Mouse (Mus musculus) intestine, postnatal 0 days (tissue): ENCODE results near the gene Gm4952. TPM values are rescaled to one million over a fixed set of nuclear protein-coding genes. Genes with fewer than 3 reads are reported as not detected.
"Not testable (repeated sequence)": the region's sequence is repeated elsewhere in the genome, so short reads cannot be mapped to it uniquely, and the experiment has no call there.

ENCODE experiments used
- ATAC-seq: fragments of 200-750 bp; cut with Nextera tagmentation; 2 replicates; pipeline ENCODE4 v1.8.0; 2017; ENCODE audit warnings: mild to moderate bottlenecking, moderate TSS enrichment, moderate library complexity
- H3K27ac ChIP-seq: fragments of 300-500 bp; sonication (generic); 2 replicates; pipeline ENCODE4 v1.5.1; 2014; ENCODE audit warnings: mild to moderate bottlenecking, low read depth, low read length, moderate library complexity
- H3K27me3 ChIP-seq: fragments of 300-500 bp; sonication (generic); replicated peaks from 2 replicates; pipeline ENCODE4 v1.6.1; 2014; ENCODE audit warnings: low read length, mixed read lengths; ENCODE audit not compliant: control insufficient read depth, insufficient read depth
- H3K36me3 ChIP-seq: fragments of 300-500 bp; sonication (generic); 2 replicates; pipeline ENCODE4 v1.6.1; 2014; ENCODE audit warnings: mild to moderate bottlenecking, moderate library complexity; ENCODE audit not compliant: control insufficient read depth, insufficient read depth
- H3K4me1 ChIP-seq: fragments of 300-500 bp; sonication (generic); replicated peaks from 2 replicates; pipeline ENCODE4 v1.6.1; 2014; ENCODE audit warnings: antibody characterized with exemption, low read length, mixed read lengths; ENCODE audit not compliant: control insufficient read depth, insufficient read depth
- H3K4me2 ChIP-seq: fragments of 300-500 bp; sonication (generic); replicated peaks from 2 replicates; pipeline ENCODE4 v1.6.1; 2014; ENCODE audit warnings: low read depth, mild to moderate bottlenecking, moderate library complexity
- H3K4me3 ChIP-seq: fragments of 300-500 bp; sonication (generic); 2 replicates; pipeline ENCODE4 v1.5.1; 2014; ENCODE audit warnings: low read depth, low read length
- H3K9ac ChIP-seq: fragments of 300-500 bp; sonication (generic); 2 replicates; pipeline ENCODE4 v1.6.1; 2014; ENCODE audit warnings: mild to moderate bottlenecking, low read depth, low read length
- H3K9me3 ChIP-seq: fragments of 300-500 bp; sonication (generic); 2 replicates; pipeline ENCODE4 v1.6.1; 2016; ENCODE audit warnings: mixed run types; ENCODE audit not compliant: control insufficient read depth
- CTCF ChIP-seq: sonication (generic); IDR thresholded peaks from 2 replicates; pipeline ENCODE4 v1.5.1; 2016; ENCODE audit warnings: low read depth, mild to moderate bottlenecking, control low read depth, antibody characterized with exemption, moderate library complexity
- WGBS: fragments of 180-500 bp; shearing (Covaris S2); extraction: QIAGEN DNeasy Blood & Tissue Kit; methylation state at CpG from one replicate; pipeline ENCODE4 v1.1.7; 2014; 5-methylcytosine and 5-hydroxymethylcytosine counted together
- polyA plus RNA-seq: library from polyadenylated mRNA; unstranded; fragments of >200 nt; fragmentation: Nextera tagmentation; extraction: Ambion mirVana; gene quantifications from 2 replicates; pipeline ENCODE4 v1.2.1, GENCODE M21; 2015

Gm4952 gene
- polyA plus RNA-seq, 1 experiment from 2014 or later: 0.13 TPM

DNA sequence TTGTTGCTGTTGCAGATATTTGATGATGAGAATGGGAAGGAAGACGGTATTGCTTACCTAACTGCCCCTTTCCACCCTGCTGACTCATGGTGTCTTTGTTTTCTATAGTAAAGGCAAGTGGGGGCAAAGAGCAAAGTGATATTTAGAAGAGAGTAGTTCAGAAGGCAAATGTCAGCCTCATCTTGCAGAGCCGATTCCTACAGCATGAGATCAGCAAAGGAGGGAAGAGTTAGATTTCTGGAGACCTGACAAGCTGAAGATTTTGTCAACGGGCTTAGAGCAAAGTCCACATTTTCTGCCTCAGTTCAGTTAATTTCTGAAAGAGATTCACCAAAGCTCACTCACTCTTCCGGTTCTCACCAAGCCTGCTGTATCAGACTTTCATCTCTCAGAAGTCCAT lies 33.4 kb downstream of the Gm4952 start, which contains the start of gene Glyat:
Gene Glyat, plus strand, starts transcription at position 133 of the 400 bp plus-strand sequence.
- 35% methylated on average over 4 of the region's 4 CpGs for WGBS
- no peak; the same call in 1 of the 2 replicates for ATAC-seq

DNA sequence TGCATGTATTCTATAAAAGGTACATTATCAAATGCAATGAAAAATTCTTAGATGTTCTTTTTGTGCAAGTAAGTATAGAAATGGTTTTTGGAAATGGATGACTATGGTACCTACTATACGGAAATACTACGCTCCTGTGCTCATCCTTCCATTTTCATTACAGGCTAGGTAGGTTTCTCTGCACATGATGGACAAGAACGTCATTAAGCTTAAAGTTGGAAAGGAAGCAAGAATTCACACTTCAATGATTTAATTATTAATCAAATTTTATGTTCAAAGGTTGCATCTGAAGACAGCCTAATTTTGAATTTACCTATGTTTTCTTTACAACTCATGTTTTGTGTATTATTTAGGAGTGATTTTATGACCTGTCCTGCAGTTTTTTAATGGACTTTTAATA lies 34.5 kb downstream of the Gm4952 start:
- no peak overlapping the region for H3K4me2 ChIP-seq
- H3K36me3 ChIP-seq: no peaks in the 10 kb centered on the region
- H3K9me3 ChIP-seq: no peaks in the 10 kb centered on the region
- 86% methylated on average over 3 of the region's 3 CpGs for WGBS
- no peaks in the 10 kb centered on the region for H3K4me1 ChIP-seq
- H3K27ac ChIP-seq: no peak overlapping the region
- ATAC-seq: no peak
- H3K4me3 ChIP-seq: no peak overlapping the region
- H3K9ac ChIP-seq: no peak overlapping the region
- no peak for TF ChIP-seq CTCF
- no peaks in the 10 kb centered on the region for H3K27me3 ChIP-seq

More for the DNA sequence above, 33.4 kb downstream of the Gm4952 start, which contains the start of gene Glyat:
- Histone ChIP-seq H3K4me1 (no peaks in the 10 kb centered on the region), H3K36me3 (no peaks in the 10 kb centered on the region), H3K27ac (no peak within 1 kb of the TSS), H3K4me2 (no peak within 1 kb of the TSS; the same call in 1 of the 2 replicates), H3K9me3 (no peaks in the 10 kb centered on the region), H3K9ac (no peak within 1 kb of the TSS), H3K4me3 (no peak within 1 kb of the TSS), H3K27me3 (no peaks in the 10 kb centered on the region)
- TF ChIP-seq CTCF: no peak

DNA sequence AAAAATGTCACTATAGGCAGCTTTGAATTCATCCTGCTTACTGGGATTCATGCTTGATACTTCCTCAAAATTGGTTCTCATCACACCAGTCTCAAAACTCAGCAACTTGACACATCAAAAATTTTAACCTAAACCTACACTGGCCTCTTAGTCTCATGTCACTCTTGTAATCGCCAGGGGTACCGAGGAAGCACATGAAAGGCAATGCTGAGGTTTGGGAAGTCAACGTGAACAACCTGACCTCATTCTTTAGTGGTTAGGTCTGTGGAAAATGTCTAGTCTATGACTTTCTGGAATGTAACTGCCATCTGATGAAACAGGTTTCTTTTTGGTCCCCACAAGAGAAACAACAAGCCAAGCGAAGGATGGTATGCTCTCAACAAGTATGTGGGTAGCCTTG lies 35.2 kb downstream of the Gm4952 start:
- H3K9me3 ChIP-seq: no peaks in the 10 kb centered on the region
- no peak for TF ChIP-seq CTCF
- no peaks in the 10 kb centered on the region for H3K4me1 ChIP-seq
- no peak overlapping the region for H3K4me3 ChIP-seq
- H3K9ac ChIP-seq: no peak overlapping the region
- H3K36me3 ChIP-seq: no peaks in the 10 kb centered on the region
- WGBS: 91% methylated on average over 4 of the region's 4 CpGs
- no peaks in the 10 kb centered on the region for H3K27me3 ChIP-seq
- no peak overlapping the region for H3K27ac ChIP-seq
- ATAC-seq: no peak
- H3K4me2 ChIP-seq: no peak overlapping the region

DNA sequence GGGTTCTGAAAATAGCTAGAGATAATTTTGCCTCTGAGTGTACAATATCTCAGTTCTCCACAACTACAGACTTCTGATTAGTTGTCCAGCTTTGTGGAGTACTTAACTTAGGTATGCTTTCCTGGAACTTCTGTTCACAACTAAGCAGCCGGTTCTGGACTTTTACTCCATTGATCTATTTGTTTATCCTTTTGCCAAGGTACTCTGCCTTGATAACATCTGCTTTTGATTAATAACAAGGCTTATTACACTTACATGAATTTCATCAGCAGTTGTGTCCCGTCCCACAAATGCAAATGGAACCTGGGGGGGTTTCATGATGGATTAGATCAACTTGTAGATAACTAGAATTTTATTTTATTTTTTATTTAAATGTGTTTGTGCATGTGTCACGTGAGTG lies 37.1 kb downstream of the Gm4952 start:
- no peaks in the 10 kb centered on the region for H3K27me3 ChIP-seq
- no peak overlapping the region for H3K4me3 ChIP-seq
- no peaks in the 10 kb centered on the region for H3K36me3 ChIP-seq
- ATAC-seq: no peak
- no peaks in the 10 kb centered on the region for H3K4me1 ChIP-seq
- H3K9me3 ChIP-seq: no peaks in the 10 kb centered on the region
- no peak for TF ChIP-seq CTCF
- no peak overlapping the region for H3K9ac ChIP-seq
- 63% methylated on average over 3 of the region's 3 CpGs for WGBS
- H3K27ac ChIP-seq: no peak overlapping the region
- H3K4me2 ChIP-seq: no peak overlapping the region

DNA sequence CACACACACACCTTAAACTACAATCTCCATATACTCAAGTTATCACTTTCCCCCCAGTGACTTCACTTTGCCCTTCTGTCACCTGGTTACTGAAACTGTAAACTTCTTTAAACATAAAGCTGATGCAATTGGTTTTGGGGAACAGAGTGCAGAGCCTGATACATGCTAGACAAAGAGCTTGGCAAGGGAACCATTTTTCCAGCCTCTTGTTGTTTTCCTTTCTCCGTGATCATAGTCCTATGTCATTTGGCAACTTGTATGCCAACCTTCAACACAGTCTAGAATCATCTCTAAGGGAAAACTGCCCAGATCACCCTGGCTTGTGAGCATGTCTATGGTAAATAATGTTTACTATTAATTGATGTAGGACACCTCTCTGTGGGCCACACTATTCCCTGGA lies 38.3 kb downstream of the Gm4952 start:
- no peak for ATAC-seq

DNA sequence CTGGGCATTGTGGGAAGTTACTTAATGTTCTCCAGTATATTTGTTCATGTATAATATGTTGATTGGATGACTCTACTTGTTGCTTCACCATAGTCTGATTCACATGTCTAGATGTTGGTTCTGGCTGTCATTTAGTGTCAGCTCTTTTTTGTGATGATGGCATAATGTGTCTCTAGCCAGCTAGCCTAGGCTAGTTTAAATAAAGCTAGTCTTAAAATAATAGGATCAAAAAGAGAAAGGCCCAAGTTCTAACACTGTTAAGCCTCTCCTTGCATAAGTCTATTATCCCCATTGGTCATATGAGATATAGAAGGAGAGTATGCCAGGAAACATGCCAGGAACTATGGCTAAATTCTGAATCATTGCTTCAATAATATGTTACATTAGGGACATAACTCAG lies 49.7 kb downstream of the Gm4952 start:
- no peak for TF ChIP-seq CTCF
- no peak overlapping the region for H3K4me3 ChIP-seq
- no peaks in the 10 kb centered on the region for H3K4me1 ChIP-seq

More for the DNA sequence above, 38.3 kb downstream of the Gm4952 start:
- no peaks in the 10 kb centered on the region for H3K9me3 ChIP-seq
- H3K27me3 ChIP-seq: no peaks in the 10 kb centered on the region
- no peak overlapping the region for H3K9ac ChIP-seq
- no peak overlapping the region for H3K27ac ChIP-seq
- no peak for TF ChIP-seq CTCF
- H3K4me3 ChIP-seq: no peak overlapping the region
- H3K4me2 ChIP-seq: no peak overlapping the region
- no peaks in the 10 kb centered on the region for H3K4me1 ChIP-seq
- no peaks in the 10 kb centered on the region for H3K36me3 ChIP-seq
- 87% methylated on average over 1 of the region's 1 CpGs for whole genome bisulfite sequencing

DNA sequence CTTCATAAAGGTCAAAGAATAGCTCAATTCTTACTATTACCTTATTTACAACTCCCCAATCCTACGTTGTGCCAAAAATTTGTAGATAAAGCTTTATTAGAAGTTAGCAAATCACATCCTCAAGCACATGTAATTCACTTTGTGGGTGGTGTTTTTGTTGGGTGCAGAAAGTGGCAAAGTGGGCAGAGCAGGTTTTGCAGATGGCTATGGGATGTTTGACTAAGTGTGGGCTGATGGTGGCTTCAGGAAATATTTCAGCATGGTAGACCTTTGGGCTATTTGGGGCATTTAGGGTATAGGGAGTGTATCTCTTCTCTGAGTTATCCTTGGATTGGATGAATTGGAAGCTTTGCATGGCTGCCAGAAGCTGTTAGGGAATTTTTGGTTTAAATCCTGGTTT lies 66.4 kb downstream of the Gm4952 start:
- Histone ChIP-seq H3K9me3 (no peaks in the 10 kb centered on the region), H3K9ac (no peak overlapping the region), H3K4me1 (no peaks in the 10 kb centered on the region), H3K36me3 (no peaks in the 10 kb centered on the region), H3K4me2 (no peak overlapping the region), H3K4me3 (no peak overlapping the region), H3K27ac (no peak overlapping the region), H3K27me3 (no peaks in the 10 kb centered on the region)
- ATAC-seq: no peak
- WGBS: 64% methylated on average over 1 of the region's 1 CpGs
- TF ChIP-seq CTCF: no peak

More for the DNA sequence above, 49.7 kb downstream of the Gm4952 start:
- no peaks in the 10 kb centered on the region for H3K36me3 ChIP-seq
- no peaks in the 10 kb centered on the region for H3K9me3 ChIP-seq
- no peak overlapping the region for H3K4me2 ChIP-seq
- no peaks in the 10 kb centered on the region for H3K27me3 ChIP-seq
- no peak overlapping the region for H3K27ac ChIP-seq
- no peak overlapping the region for H3K9ac ChIP-seq
- ATAC-seq: no peak

DNA sequence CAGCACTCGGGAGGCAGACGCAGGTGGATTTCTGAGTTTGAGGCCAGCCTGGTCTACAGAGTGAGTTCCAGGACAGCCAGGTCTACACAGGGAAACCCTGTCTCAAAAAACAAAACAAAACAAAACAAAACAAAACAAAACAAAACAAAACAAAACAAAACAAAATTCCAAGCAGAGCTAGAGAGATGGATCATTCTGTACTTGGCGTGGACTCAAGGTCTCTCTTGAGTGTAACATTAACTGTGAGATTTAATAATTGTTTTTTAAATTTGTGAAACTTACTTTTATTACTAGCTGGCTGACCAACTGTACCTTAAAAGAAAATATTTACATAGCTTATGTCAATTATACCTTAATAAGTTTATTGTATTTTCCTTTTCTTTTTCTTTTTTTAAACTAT lies 68.8 kb downstream of the Gm4952 start:
- H3K27me3 ChIP-seq, H3K36me3 ChIP-seq, H3K4me2 ChIP-seq, H3K4me1 ChIP-seq, H3K27ac ChIP-seq, H3K9ac ChIP-seq, ATAC-seq, H3K4me3 ChIP-seq, H3K9me3 ChIP-seq: not testable (repeated sequence)
- 82% methylated on average over 3 of the region's 3 CpGs for WGBS
